Mouse (Mus musculus) lung, postnatal 0 days (tissue): ENCODE results near the gene Prss50.

ENCODE experiments used
- CTCF ChIP-seq: IDR thresholded peaks from 2 replicates; pipeline ENCODE4 v1.5.1; 2016; ENCODE audit warnings: antibody characterized with exemption, mild to moderate bottlenecking
- EP300 ChIP-seq: IDR thresholded peaks from 2 replicates; pipeline ENCODE4 v1.6.1; 2016; ENCODE audit warnings: antibody characterized with exemption, mild to moderate bottlenecking, control low read depth

DNA sequence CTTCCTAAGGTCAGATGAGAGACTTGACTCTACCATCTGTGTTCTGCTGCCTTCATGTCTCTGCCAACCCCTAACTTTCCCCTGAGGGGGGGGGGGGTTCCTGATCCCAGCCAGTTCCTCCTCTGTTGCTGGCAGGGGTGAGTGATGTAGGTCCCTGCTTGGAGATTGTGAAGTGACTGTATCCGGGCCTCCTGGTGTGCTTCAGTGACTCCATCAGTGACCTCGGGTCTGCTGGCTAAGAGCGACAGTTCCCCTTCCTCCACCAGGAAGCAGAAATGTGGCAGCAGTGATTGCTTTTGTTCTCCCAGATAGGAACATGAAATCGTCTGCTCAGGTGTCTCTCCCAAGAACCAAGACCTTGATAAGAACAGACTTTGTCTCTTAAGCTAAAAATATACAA lies 847 bp upstream of the Prss50 start:
- TF ChIP-seq CTCF = no peak
- no peak for TF ChIP-seq EP300
